Mouse (Mus musculus): ENCODE measurements around the gene Ptpro.

Ptpro gene

GRCm38 (mm10) chr6:137404196-137404595 lies 152.1 kb downstream of the Ptpro start:
- no peaks in the 10 kb centered on the region for H3K4me1 ChIP-seq (replicated peaks; ENCODE audit: low read depth, low read length)
- H3K9me3 ChIP-seq (ENCODE audit: low read length), result peaks cover 4% of the 10 kb centered on the region; the same call in 1 of the 2 replicates
- H3K4me3 ChIP-seq (replicated peaks; ENCODE audit: low read length), result no peak overlapping the region
- TF ChIP-seq CTCF (conservative IDR thresholded peaks at IDR 0.05; ENCODE audit: low read length) (no peak), POU5F1 (IDR thresholded peaks at IDR 0.05; ENCODE audit: borderline replicate concordance, low read length) (no peak), NANOG (IDR thresholded peaks at IDR 0.05; ENCODE audit: borderline replicate concordance, low read length) (no peak)
- no peaks in the 10 kb centered on the region for H3K36me3 ChIP-seq (ENCODE audit: insufficient read depth, low read length)
- H3K27me3 ChIP-seq (ENCODE audit: insufficient read depth, low read length), result no peaks in the 10 kb centered on the region

GRCm38 (mm10) chr6:137405690-137406089 lies 153.6 kb downstream of the Ptpro start:
- H3K4me1 ChIP-seq (replicated peaks; ENCODE audit: low read depth, low read length), result no peaks in the 10 kb centered on the region
- peaks cover 4% of the 10 kb centered on the region; the same call in 1 of the 2 replicates for H3K9me3 ChIP-seq (ENCODE audit: low read length)
- no peak overlapping the region for H3K4me3 ChIP-seq (replicated peaks; ENCODE audit: low read length)
- H3K36me3 ChIP-seq (ENCODE audit: insufficient read depth, low read length), result no peaks in the 10 kb centered on the region
- H3K27me3 ChIP-seq (ENCODE audit: insufficient read depth, low read length), result no peaks in the 10 kb centered on the region
- TF ChIP-seq NANOG (IDR thresholded peaks at IDR 0.05; ENCODE audit: borderline replicate concordance, low read length) (no peak), POU5F1 (IDR thresholded peaks at IDR 0.05; ENCODE audit: borderline replicate concordance, low read length) (no peak), CTCF (conservative IDR thresholded peaks at IDR 0.05; ENCODE audit: low read length) (no peak)

DNA sequence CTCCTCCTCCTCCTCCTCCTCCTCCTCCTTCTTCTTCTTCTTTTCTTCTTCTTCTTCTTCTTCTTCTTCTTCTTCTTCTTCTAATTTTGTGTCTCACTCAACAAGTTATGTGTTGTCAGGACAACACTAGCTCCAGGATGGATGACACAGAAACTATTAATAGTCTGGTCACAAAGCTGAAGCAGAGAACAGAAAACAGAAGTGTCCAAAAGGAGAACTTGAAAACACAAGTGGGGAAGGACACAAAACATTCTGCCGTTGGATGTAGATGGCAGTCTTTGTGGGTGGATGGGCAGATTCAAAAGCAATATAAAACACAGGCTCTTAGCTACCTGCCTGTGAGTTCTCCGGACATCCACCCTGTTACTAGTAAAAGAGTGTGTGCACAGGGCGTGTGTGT lies 158.4 kb downstream of the Ptpro start:
- Histone ChIP-seq H3K9me3 (ENCODE audit: low read length) (peaks cover 4% of the 10 kb centered on the region; the same call in 1 of the 2 replicates), H3K4me3 (replicated peaks; ENCODE audit: low read length) (no peak overlapping the region), H3K36me3 (ENCODE audit: insufficient read depth, low read length) (no peaks in the 10 kb centered on the region), H3K4me1 (replicated peaks; ENCODE audit: low read depth, low read length) (no peaks in the 10 kb centered on the region), H3K27me3 (ENCODE audit: insufficient read depth, low read length) (no peaks in the 10 kb centered on the region)
- TF ChIP-seq NANOG (IDR thresholded peaks at IDR 0.05; ENCODE audit: borderline replicate concordance, low read length) (no peak), POU5F1 (IDR thresholded peaks at IDR 0.05; ENCODE audit: borderline replicate concordance, low read length) (no peak), CTCF (conservative IDR thresholded peaks at IDR 0.05; ENCODE audit: low read length) (no peak)

DNA sequence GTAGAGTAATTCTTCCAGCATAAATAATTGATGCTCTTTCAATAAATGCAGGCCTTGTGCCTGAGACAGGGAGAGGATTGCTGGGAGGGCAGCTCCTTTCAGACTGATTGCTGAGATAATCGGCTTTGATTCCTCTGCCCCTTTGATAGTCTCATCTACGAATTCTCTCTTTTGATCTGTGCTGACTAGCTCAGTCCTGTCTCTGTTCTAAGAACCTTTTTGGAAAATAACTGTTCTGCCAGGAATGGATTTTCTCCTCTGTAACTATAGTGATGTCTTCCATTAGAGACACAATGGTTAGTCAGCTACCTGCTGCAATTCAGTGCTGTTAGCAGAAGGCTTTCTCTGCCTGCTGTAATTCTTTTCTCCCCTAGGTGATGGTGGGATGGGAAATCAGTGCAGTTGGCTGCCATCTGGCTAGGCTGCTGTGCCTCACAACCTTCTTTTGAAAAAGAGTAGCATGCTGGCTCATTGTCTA lies 159.8 kb downstream of the Ptpro start:
- no peaks in the 10 kb centered on the region for H3K4me1 ChIP-seq (replicated peaks; ENCODE audit: low read depth, low read length)
- no peak for TF ChIP-seq NANOG (IDR thresholded peaks at IDR 0.05; ENCODE audit: borderline replicate concordance, low read length)
- no peak for TF ChIP-seq CTCF (conservative IDR thresholded peaks at IDR 0.05; ENCODE audit: low read length)
- TF ChIP-seq POU5F1 (IDR thresholded peaks at IDR 0.05; ENCODE audit: borderline replicate concordance, low read length), result no peak
- no peak overlapping the region for H3K4me3 ChIP-seq (replicated peaks; ENCODE audit: low read length)
- H3K9me3 ChIP-seq (ENCODE audit: low read length), result peaks cover 4% of the 10 kb centered on the region; the same call in 1 of the 2 replicates
- H3K36me3 ChIP-seq (ENCODE audit: insufficient read depth, low read length), result no peaks in the 10 kb centered on the region
- no peaks in the 10 kb centered on the region for H3K27me3 ChIP-seq (ENCODE audit: insufficient read depth, low read length)

DNA sequence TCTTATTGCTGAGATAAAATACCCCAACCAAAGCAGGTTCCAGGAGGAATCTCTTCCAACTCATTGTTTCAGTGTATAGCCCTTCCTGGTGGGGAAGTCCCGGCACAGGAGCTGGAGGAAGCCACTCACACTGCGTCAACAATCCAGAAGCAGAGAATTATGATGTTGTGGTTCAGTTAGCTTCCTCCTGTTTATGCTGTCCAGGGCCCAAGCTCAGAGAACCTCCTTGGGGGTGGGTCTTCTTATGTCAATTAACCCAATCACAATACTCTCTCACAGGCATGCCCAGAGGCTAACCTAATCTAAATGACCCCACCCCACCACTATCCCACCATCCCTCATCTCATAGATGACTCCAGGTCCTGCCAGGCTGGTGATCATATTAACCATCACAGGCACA lies 160.9 kb downstream of the Ptpro start:
- Histone ChIP-seq H3K36me3 (ENCODE audit: insufficient read depth, low read length) (no peaks in the 10 kb centered on the region), H3K4me3 (replicated peaks; ENCODE audit: low read length) (no peak overlapping the region), H3K27me3 (ENCODE audit: insufficient read depth, low read length) (no peaks in the 10 kb centered on the region), H3K4me1 (replicated peaks; ENCODE audit: low read depth, low read length) (no peaks in the 10 kb centered on the region), H3K9me3 (ENCODE audit: low read length) (no peaks in the 10 kb centered on the region)
- TF ChIP-seq CTCF (conservative IDR thresholded peaks at IDR 0.05; ENCODE audit: low read length), result no peak
- TF ChIP-seq POU5F1 (IDR thresholded peaks at IDR 0.05; ENCODE audit: borderline replicate concordance, low read length), result no peak
- no peak for TF ChIP-seq NANOG (IDR thresholded peaks at IDR 0.05; ENCODE audit: borderline replicate concordance, low read length)

- TF ChIP-seq CTCF (conservative IDR thresholded peaks at IDR 0.05; ENCODE audit: low read length), result peak; percentile 74
- TF ChIP-seq NANOG (IDR thresholded peaks at IDR 0.05; ENCODE audit: borderline replicate concordance, low read length), result no peak
- H3K9me3 ChIP-seq (ENCODE audit: low read length), result no peaks in the 10 kb centered on the region
- no peaks in the 10 kb centered on the region for H3K27me3 ChIP-seq (ENCODE audit: insufficient read depth, low read length)
- no peak overlapping the region for H3K4me3 ChIP-seq (replicated peaks; ENCODE audit: low read length)
- H3K36me3 ChIP-seq (ENCODE audit: insufficient read depth, low read length), result no peaks in the 10 kb centered on the region
- H3K4me1 ChIP-seq (replicated peaks; ENCODE audit: low read depth, low read length), result no peaks in the 10 kb centered on the region
Measured at GRCm38 (mm10) chr6:137414531-137415405, 162.6 kb downstream of the Ptpro start.

GRCm38 (mm10) chr6:137422777-137423176 lies 170.7 kb downstream of the Ptpro start:
- Histone ChIP-seq H3K9me3 (ENCODE audit: low read length) (no peaks in the 10 kb centered on the region), H3K4me3 (replicated peaks; ENCODE audit: low read length) (no peak overlapping the region), H3K27me3 (ENCODE audit: insufficient read depth, low read length) (no peaks in the 10 kb centered on the region), H3K4me1 (replicated peaks; ENCODE audit: low read depth, low read length) (no peaks in the 10 kb centered on the region), H3K36me3 (ENCODE audit: insufficient read depth, low read length) (no peaks in the 10 kb centered on the region)
- TF ChIP-seq POU5F1 (IDR thresholded peaks at IDR 0.05; ENCODE audit: borderline replicate concordance, low read length), result no peak
- no peak for TF ChIP-seq NANOG (IDR thresholded peaks at IDR 0.05; ENCODE audit: borderline replicate concordance, low read length)
- TF ChIP-seq CTCF (conservative IDR thresholded peaks at IDR 0.05; ENCODE audit: low read length), result no peak

DNA sequence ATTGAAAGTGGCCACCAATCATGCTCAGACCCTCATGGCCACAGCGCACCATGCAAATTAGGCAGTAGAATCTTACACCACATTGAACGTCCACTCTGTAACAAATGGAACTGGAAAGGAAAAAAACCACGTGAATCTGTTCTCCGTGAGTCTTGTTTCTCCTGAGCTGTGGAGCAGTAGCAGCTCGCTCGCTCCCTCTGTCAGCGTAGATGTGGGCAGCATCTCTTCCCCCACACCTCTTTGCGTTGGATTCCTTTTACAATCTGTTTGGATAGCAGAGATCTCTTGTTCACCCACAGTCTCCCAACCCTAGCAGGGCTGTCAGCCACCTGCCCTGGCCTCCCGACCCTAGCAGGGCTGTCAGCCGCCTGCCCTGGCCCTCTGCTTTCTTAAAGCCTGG lies 171.7 kb downstream of the Ptpro start:
- H3K9me3 ChIP-seq (ENCODE audit: low read length), result peaks cover 1% of the 10 kb centered on the region; the same call in 1 of the 2 replicates
- no peaks in the 10 kb centered on the region for H3K27me3 ChIP-seq (ENCODE audit: insufficient read depth, low read length)
- no peaks in the 10 kb centered on the region for H3K4me1 ChIP-seq (replicated peaks; ENCODE audit: low read depth, low read length)
- H3K4me3 ChIP-seq (replicated peaks; ENCODE audit: low read length), result no peak overlapping the region
- TF ChIP-seq CTCF (conservative IDR thresholded peaks at IDR 0.05; ENCODE audit: low read length), result no peak
- TF ChIP-seq POU5F1 (IDR thresholded peaks at IDR 0.05; ENCODE audit: borderline replicate concordance, low read length), result no peak
- no peak for TF ChIP-seq NANOG (IDR thresholded peaks at IDR 0.05; ENCODE audit: borderline replicate concordance, low read length)
- H3K36me3 ChIP-seq (ENCODE audit: insufficient read depth, low read length), result no peaks in the 10 kb centered on the region

Measured in E14TG2a.4 (cell line).